Mouse (Mus musculus) urinary bladder, postnatal 36 days (tissue): ENCODE results near the gene 4930404N11Rik.

ENCODE experiments used
- DNase-seq, 2 experiments: peaks; one replicate each; pipeline ENCODE4 v3.0.0; 2022; ENCODE audit warnings: low spot score in 2 of 2, mixed read lengths in 1 of 2

Gene 4930404N11Rik

GRCm38 (mm10) chr10:81401521-81402226, 36.1 kb upstream of the 4930404N11Rik start:
- DNase-seq = peak in 1 of 2 experiments; percentile 67

GRCm38 (mm10) chr10:81401205-81401520, 35.5 kb upstream of the 4930404N11Rik start:
- no peak for DNase-seq

GRCm38 (mm10) chr10:81400371-81401204, 35.0 kb upstream of the 4930404N11Rik start:
- DNase-seq = no peak

- no peak for DNase-seq
These were observed 34.2 kb upstream of the 4930404N11Rik start for GRCm38 (mm10) chr10:81399798-81400308.

- DNase-seq = no peak
These were observed 33.7 kb upstream of the 4930404N11Rik start for GRCm38 (mm10) chr10:81399296-81399695.

GRCm38 (mm10) chr10:81396749-81397148, 31.1 kb upstream of the 4930404N11Rik start:
- DNase-seq = no peak

GRCm38 (mm10) chr10:81395865-81396264, 30.2 kb upstream of the 4930404N11Rik start:
- no peak for DNase-seq

GRCm38 (mm10) chr10:81395127-81395526, 29.5 kb upstream of the 4930404N11Rik start:
- peak in 1 of 2 experiments; percentile 59 for DNase-seq

- no peak for DNase-seq
These were observed 27.9 kb upstream of the 4930404N11Rik start for GRCm38 (mm10) chr10:81393456-81394063.

- DNase-seq = no peak
These were observed 27.2 kb upstream of the 4930404N11Rik start, which contains the start of gene Smim24 for GRCm38 (mm10) chr10:81392781-81393185. Gene Smim24 (plus strand): TSS chr10:81393051.

GRCm38 (mm10) chr10:81392270-81392669, 26.7 kb upstream of the 4930404N11Rik start:
- no peak for DNase-seq

- no peak for DNase-seq
These were observed 25.0 kb upstream of the 4930404N11Rik start for GRCm38 (mm10) chr10:81390678-81390965.

GRCm38 (mm10) chr10:81389801-81390677, 24.4 kb upstream of the 4930404N11Rik start:
- peak in 1 of 2 experiments; percentile 72 for DNase-seq

- peak in 1 of 2 experiments; percentile 53 for DNase-seq
These were observed 23.8 kb upstream of the 4930404N11Rik start for GRCm38 (mm10) chr10:81389373-81389772.

- no peak for DNase-seq
These were observed 23.0 kb upstream of the 4930404N11Rik start, which contains the start of gene Gm48552 for GRCm38 (mm10) chr10:81388505-81389055. Gene Gm48552 (plus strand): TSS chr10:81389005.

- no peak for DNase-seq
These were observed 22.1 kb upstream of the 4930404N11Rik start for GRCm38 (mm10) chr10:81387716-81388115.

- DNase-seq = no peak
These were observed 20.1 kb upstream of the 4930404N11Rik start for GRCm38 (mm10) chr10:81385603-81386306.

GRCm38 (mm10) chr10:81384605-81384982, 19.0 kb upstream of the 4930404N11Rik start:
- no peak for DNase-seq

- peak; percentile 98 to 99 for DNase-seq
These were observed 18.4 kb upstream of the 4930404N11Rik start, which contains the start of the genes Dohh and Gm48551 for GRCm38 (mm10) chr10:81383802-81384604. Gene Dohh (plus strand): TSS chr10:81384428. Gene Gm48551 (plus strand): TSS chr10:81384466.
